Mouse (Mus musculus) layer of hippocampus, postnatal 36 days (tissue): ENCODE results near the gene Rnf144b. TPM values are rescaled to one million over a fixed set of nuclear protein-coding genes. Genes with fewer than 3 reads are reported as not detected.

ENCODE experiments used
- DNase-seq, 2 experiments: peaks; one replicate each; pipeline ENCODE4 v3.0.0; 2022
- total RNA-seq, 2 experiments: library from RNA; stranded (reverse); gene quantifications; 2 replicates each; pipeline ENCODE4 v1.2.3; 2021

The Rnf144b gene
- total RNA-seq, 2 experiments from 2014 or later: 10.6 to 11.0 TPM

GRCm38 (mm10) chr13:47124986-47125385, 2.5 kb downstream of the Rnf144b start:
- DNase-seq: no peak

DNA sequence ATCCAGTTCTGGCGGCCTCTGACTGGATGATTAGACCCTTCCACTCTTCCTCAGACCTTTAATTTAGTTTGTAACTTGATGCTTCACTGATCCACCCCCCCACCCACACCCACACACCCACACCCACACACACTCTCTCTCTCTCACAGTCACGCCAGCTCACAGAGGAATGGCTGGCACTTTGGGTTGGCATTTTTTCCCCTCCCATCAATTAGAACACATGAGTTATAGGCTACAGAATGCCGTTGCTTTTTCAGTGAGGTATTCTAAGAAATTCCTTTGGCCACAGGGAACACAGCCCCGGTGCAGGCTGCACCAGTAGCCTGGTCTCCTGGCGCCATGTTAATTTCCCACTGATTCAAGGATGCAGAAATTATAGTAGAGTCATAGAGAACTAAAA, 3.1 kb downstream of the Rnf144b start:
- no peak for DNase-seq

DNA sequence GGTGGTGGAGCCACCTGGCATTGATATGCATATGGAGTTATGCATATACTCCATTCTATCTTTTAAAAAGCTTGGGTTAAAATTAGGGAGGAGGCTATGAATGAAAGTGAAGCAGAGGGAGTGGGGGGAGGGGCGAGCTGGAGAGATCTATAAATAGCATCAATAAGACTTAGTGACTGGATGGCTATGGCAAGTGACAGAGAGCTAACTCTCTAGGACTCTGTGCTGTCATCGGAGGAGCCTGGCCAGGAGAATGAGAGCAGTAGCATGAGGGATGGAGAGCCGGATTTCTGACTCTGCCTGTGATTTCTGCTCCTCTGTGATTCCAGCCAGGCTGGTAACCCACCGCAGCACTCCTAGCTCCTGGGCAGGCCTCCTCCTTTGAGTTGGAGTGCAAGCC, 6.6 kb downstream of the Rnf144b start:
- no peak for DNase-seq

GRCm38 (mm10) chr13:47133058-47133457, 10.6 kb downstream of the Rnf144b start:
- DNase-seq: no peak

DNA sequence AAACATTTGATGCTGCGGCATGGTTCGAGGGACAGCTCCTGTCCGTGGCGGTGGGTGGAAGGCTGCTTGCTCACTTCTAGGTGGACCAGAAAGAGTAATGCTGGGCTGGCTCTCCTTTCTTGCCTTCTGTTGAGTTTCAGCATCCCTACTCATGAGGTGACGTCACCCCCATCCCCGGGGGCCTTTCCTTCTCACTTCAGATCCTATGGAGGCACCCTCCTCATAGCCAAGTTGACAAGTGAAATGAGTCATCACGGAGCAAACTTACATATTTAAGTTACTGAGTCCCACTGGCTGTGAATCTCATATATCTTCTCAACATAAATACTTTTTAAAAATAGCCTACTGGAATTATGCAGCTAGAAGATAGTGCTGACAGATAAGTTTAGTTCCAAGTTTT, 12.4 kb downstream of the Rnf144b start:
- DNase-seq: no peak

- DNase-seq: no peak
Measured at GRCm38 (mm10) chr13:47135741-47136140, 13.3 kb downstream of the Rnf144b start.

- DNase-seq: no peak
Measured at GRCm38 (mm10) chr13:47142764-47143163, 20.3 kb downstream of the Rnf144b start.

DNA sequence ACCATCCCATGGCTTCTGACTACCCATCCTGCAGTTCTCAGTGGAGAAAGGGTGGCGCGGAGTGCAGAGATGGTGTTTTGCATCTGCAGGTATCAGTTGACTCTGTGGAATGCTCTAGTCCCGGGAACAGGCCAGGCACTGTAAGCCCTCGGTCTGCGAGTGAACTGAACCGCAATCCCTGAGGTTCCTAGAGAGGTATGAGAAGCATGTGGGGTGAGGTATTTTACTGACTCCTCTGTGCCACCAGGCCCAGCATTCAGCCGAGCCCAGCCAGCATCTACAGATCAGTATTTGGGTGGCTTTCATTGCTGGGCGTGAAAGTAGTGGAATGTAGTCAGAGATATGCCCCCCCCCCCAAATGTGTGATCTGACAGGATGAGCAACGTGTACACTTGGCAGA, 23.5 kb downstream of the Rnf144b start:
- no peak for DNase-seq

GRCm38 (mm10) chr13:47146388-47146787, 23.9 kb downstream of the Rnf144b start:
- DNase-seq: no peak

DNA sequence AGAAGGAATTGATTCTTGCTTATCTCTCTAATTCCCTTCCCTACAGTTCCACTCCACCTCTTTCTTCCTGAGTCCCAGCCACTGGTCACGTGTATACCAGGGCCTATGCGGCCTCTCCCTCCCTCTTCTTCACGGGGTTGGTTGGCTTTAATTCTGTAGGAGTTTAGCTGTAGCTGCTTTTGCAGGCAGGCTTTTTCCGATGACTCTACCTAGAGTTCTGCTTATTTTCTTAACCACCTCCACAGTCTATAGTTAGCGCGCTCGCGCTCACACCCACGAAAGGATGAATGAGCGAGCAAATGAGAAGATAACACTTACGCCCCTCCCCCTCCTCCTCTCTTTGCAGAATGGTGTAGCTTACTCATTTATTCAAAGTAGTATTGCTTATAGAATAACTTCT, 26.1 kb downstream of the Rnf144b start:
- DNase-seq: no peak

- no peak for DNase-seq
Measured at GRCm38 (mm10) chr13:47149993-47150392, 27.5 kb downstream of the Rnf144b start.

DNA sequence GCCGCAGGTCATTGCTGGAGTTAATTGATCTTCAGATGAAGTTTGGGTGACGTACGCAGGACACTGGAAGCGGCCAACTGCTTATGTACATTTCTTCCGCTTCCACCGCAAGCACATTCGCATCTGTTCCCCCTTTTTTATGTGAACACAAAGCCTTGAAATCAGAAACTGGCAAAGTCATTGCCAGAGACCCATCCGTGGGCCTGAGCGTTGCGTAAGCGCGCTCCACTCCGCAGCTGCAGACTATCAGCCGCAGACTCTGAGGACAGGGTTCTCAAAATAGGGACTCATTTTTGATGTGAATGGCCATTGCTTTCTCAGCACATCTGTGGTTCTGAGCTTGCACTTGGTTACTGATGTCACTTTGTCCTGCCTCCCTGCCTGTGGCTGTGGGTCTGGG, 28.6 kb downstream of the Rnf144b start:
- peak in 1 of 2 experiments; percentile 18 for DNase-seq

- peak in 1 of 2 experiments; percentile 13 for DNase-seq
Measured at GRCm38 (mm10) chr13:47152390-47152789, 29.9 kb downstream of the Rnf144b start.

- no peak for DNase-seq
Measured at GRCm38 (mm10) chr13:47153206-47153605, 30.8 kb downstream of the Rnf144b start.

GRCm38 (mm10) chr13:47154866-47155265, 32.4 kb downstream of the Rnf144b start:
- no peak for DNase-seq

DNA sequence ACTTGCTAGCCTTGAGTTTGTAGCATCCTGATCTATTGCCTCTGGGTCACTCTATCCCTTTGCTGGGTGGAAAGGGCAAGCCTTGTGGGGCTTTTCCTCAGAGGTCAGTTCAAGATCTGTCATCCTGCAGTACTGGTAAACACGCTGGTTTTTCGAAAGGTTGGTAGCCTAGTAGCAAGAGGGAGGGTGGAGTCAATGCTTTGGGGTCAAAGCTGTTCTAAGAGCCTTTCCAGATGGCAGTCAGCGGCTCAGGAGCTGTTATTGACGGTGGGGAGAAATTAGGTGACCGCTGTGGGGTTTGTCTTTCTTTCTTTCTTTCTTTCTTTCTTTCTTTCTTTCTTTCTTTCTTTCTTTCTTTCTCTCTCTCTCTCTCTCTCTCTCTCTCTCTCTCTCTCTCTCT, 34.4 kb downstream of the Rnf144b start:
- DNase-seq: no peak

- no peak for DNase-seq
Measured at GRCm38 (mm10) chr13:47162001-47162400, 39.5 kb downstream of the Rnf144b start.

DNA sequence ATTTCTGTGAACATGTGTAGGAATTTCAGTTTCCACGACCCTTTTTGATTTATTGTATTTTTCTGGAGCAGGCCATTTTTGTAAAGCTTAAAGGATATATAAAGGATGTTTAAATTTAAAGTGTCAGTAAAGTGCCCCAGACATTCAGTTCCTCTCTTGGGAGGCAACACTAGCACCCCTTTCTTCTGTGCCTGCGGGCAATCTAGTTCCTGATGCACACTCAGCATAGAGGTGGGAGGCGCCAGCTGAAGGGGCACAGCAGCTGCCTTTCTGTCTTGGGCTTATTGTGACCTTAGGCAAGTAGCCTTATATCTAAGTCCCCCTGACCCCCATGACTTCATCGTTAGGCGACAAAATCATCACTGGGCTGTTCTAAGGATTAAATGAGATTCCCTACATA, 42.3 kb downstream of the Rnf144b start:
- no peak for DNase-seq

DNA sequence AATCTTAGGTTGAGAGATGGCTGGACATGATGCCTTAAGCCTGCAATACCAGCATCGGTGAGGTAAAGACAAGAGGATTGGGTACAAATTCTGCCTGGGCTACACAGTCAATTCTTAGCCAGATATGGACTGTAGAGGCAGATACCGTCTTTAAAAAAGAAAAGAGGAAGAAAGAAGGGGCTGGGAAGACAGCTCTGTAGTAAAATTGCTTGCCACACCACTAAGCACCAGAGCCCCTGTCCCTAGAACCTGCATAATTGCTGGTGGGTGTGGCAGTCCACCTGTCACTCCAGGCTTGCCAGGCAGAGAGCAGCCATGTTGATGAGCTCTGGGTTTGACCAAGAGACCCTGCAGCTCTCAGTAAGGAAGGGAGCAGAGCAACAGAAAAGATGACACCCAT, 42.8 kb downstream of the Rnf144b start:
- no peak for DNase-seq

GRCm38 (mm10) chr13:47168484-47168883, 46.0 kb downstream of the Rnf144b start:
- DNase-seq: no peak

- no peak for DNase-seq
Measured at GRCm38 (mm10) chr13:47170026-47170425, 47.6 kb downstream of the Rnf144b start.

DNA sequence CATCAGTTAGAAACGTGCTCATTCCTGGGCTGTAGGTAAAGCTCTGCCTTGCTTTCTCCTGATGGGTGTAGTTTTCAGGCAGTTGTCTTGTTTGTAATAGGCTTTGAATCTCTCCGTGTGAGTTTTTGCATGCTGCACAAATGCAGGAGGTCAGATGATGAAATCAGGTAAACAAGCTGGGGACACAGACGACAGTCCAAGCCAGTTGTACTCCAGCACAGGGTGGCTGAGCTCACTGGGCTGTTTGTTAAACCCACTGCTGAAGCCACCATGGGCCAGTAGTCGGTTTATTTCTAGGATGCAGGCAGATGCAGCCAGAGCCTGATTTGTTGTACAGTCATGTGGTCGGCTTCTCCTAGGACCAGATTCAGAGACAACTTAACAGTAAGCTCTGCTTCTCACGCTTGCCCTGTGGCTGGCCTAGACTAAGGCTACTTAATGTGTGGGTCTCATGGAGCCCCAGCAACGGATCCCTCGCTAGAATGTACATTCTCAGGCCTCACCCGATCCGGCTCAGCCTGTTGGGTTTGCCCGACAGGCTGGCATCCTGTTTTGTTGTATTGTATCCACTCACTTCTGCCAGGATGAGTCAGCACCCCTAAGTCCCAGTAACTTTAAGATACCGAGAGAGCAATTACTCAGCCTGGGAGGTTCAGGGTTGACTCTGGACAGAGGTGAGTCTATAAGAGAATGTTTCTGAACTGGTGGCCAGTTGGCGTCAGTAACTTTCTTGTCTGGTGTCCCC, 48.5 kb downstream of the Rnf144b start:
- DNase-seq: no peak

DNA sequence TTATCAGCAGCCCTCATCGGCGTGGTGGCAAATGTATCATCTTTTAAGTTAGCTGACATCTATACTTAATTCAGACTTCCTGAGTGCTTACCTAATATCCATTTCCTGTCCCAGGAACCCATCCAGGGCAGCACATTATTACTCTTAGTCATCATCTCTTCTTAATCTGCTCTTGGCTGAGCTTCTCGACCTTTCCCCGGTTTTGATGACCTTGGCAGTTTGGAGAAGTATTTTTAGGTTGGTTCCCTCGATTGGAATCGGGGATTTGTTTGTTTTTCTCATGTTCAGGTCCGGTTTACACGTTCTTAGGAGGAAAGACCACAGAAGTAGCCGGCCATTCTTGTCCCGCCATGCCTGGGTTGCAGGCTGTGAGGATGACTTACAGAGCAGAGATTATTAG, 50.4 kb downstream of the Rnf144b start:
- no peak for DNase-seq

- DNase-seq: no peak
Measured at GRCm38 (mm10) chr13:47178182-47178581, 55.7 kb downstream of the Rnf144b start.

- DNase-seq: no peak
Measured at GRCm38 (mm10) chr13:47180776-47181175, 58.3 kb downstream of the Rnf144b start.
